Mouse (Mus musculus): Measurements from ENCODE around the gene Scube3. TPM values are rescaled to one million over a fixed set of nuclear protein-coding genes. Genes with fewer than 3 reads are reported as not detected.
A peak's percentile ranks its signal among the peaks of the same experiment; 100 is the strongest.

The Scube3 gene
- polyA plus RNA-seq, 2 experiments = 10.5 to 31.6 TPM

GRCm38 (mm10) chr17:28184971-28185638 lies 43.2 kb downstream of the Scube3 start:
- Histone ChIP-seq H3K36me3 (ENCODE audit: control insufficient read depth, insufficient read depth, low read length) (peaks cover 16% of the 10 kb centered on the region), H3K4me3 (replicated peaks; ENCODE audit: low read length) (no peak overlapping the region), H3K4me2 (replicated peaks; ENCODE audit: low read depth, low read length, severe bottlenecking) (no peak overlapping the region), H3K9ac (ENCODE audit: low read depth, low read length, severe bottlenecking) (no peak overlapping the region), H3K4me1 (ENCODE audit: control insufficient read depth, insufficient read depth, low read length) (0 out of 2 replicates have a peak, but pooled peaks cover 3% of the 10 kb centered on the region), H3K27ac (replicated peaks; ENCODE audit: low read depth, low read length) (no peak overlapping the region), H3K9me3 (ENCODE audit: control insufficient read depth, low read length) (no peaks in the 10 kb centered on the region), H3K27me3 (ENCODE audit: control insufficient read depth, insufficient read depth, low read length) (no peaks in the 10 kb centered on the region)
- DNase-seq (ENCODE audit: low spot score) (peak; percentile 21), ATAC-seq (ENCODE audit: low FRiP score, low read depth) (no peak)
- no peak for TF ChIP-seq POLR2A (IDR thresholded peaks at IDR 0.05; ENCODE audit: borderline replicate concordance, extremely low read depth, insufficient read depth, insufficient read length)
- 70% methylated on average over 7 of the region's 7 CpGs for WGBS

- H3K9me3 ChIP-seq (ENCODE audit: control insufficient read depth, low read length) = no peaks in the 10 kb centered on the region
- H3K27me3 ChIP-seq (ENCODE audit: control insufficient read depth, insufficient read depth, low read length) = no peaks in the 10 kb centered on the region
- H3K4me1 ChIP-seq (ENCODE audit: control insufficient read depth, insufficient read depth, low read length) = 0 out of 2 replicates have a peak, but pooled peaks cover 3% of the 10 kb centered on the region
- TF ChIP-seq POLR2A (IDR thresholded peaks at IDR 0.05; ENCODE audit: borderline replicate concordance, extremely low read depth, insufficient read depth, insufficient read length) = no peak
- no peak overlapping the region for H3K4me3 ChIP-seq (replicated peaks; ENCODE audit: low read length)
- 87% methylated on average over 5 of the region's 5 CpGs for WGBS
- H3K4me2 ChIP-seq (replicated peaks; ENCODE audit: low read depth, low read length, severe bottlenecking) = no peak overlapping the region
- peaks cover 43% of the 10 kb centered on the region for H3K36me3 ChIP-seq (ENCODE audit: control insufficient read depth, insufficient read depth, low read length)
- no peak for ATAC-seq (ENCODE audit: low FRiP score, low read depth)
- H3K9ac ChIP-seq (ENCODE audit: low read depth, low read length, severe bottlenecking) = no peak overlapping the region
- no peak overlapping the region for H3K27ac ChIP-seq (replicated peaks; ENCODE audit: low read depth, low read length)
- no peak for DNase-seq (ENCODE audit: low spot score)
Observed at GRCm38 (mm10) chr17:28188313-28188712, 46.4 kb downstream of the Scube3 start.

- no peak for DNase-seq (ENCODE audit: low spot score)
- no peak for TF ChIP-seq POLR2A (IDR thresholded peaks at IDR 0.05; ENCODE audit: borderline replicate concordance, extremely low read depth, insufficient read depth, insufficient read length)
- Histone ChIP-seq H3K27me3 (ENCODE audit: control insufficient read depth, insufficient read depth, low read length) (no peaks in the 10 kb centered on the region), H3K9ac (ENCODE audit: low read depth, low read length, severe bottlenecking) (no peak overlapping the region), H3K9me3 (ENCODE audit: control insufficient read depth, low read length) (no peaks in the 10 kb centered on the region), H3K36me3 (ENCODE audit: control insufficient read depth, insufficient read depth, low read length) (peaks cover 72% of the 10 kb centered on the region), H3K4me3 (replicated peaks; ENCODE audit: low read length) (no peak overlapping the region), H3K4me1 (ENCODE audit: control insufficient read depth, insufficient read depth, low read length) (no peaks in the 10 kb centered on the region), H3K27ac (replicated peaks; ENCODE audit: low read depth, low read length) (no peak overlapping the region), H3K4me2 (replicated peaks; ENCODE audit: low read depth, low read length, severe bottlenecking) (no peak overlapping the region)
- no peak for ATAC-seq (ENCODE audit: low FRiP score, low read depth)
- WGBS = 70% methylated on average over 1 of the region's 1 CpGs
Observed at GRCm38 (mm10) chr17:28192754-28193153, 50.8 kb downstream of the Scube3 start.

GRCm38 (mm10) chr17:28193559-28193958 lies 51.6 kb downstream of the Scube3 start:
- Histone ChIP-seq H3K27me3 (ENCODE audit: control insufficient read depth, insufficient read depth, low read length) (no peaks in the 10 kb centered on the region), H3K4me1 (ENCODE audit: control insufficient read depth, insufficient read depth, low read length) (no peaks in the 10 kb centered on the region), H3K4me2 (replicated peaks; ENCODE audit: low read depth, low read length, severe bottlenecking) (no peak overlapping the region), H3K9me3 (ENCODE audit: control insufficient read depth, low read length) (no peaks in the 10 kb centered on the region), H3K9ac (ENCODE audit: low read depth, low read length, severe bottlenecking) (no peak overlapping the region), H3K4me3 (replicated peaks; ENCODE audit: low read length) (no peak overlapping the region), H3K36me3 (ENCODE audit: control insufficient read depth, insufficient read depth, low read length) (peaks cover 80% of the 10 kb centered on the region), H3K27ac (replicated peaks; ENCODE audit: low read depth, low read length) (no peak overlapping the region)
- ATAC-seq (ENCODE audit: low FRiP score, low read depth) (no peak), DNase-seq (ENCODE audit: low spot score) (no peak)
- TF ChIP-seq POLR2A (IDR thresholded peaks at IDR 0.05; ENCODE audit: borderline replicate concordance, extremely low read depth, insufficient read depth, insufficient read length) = no peak
- WGBS = 83% methylated on average over 3 of the region's 3 CpGs

- ATAC-seq (ENCODE audit: low FRiP score, low read depth) (no peak), DNase-seq (ENCODE audit: low spot score) (no peak)
- H3K27me3 ChIP-seq (ENCODE audit: control insufficient read depth, insufficient read depth, low read length) = no peaks in the 10 kb centered on the region
- H3K4me3 ChIP-seq (replicated peaks; ENCODE audit: low read length) = no peak overlapping the region
- 90% methylated on average over 10 of the region's 10 CpGs for WGBS
- H3K4me2 ChIP-seq (replicated peaks; ENCODE audit: low read depth, low read length, severe bottlenecking) = no peak overlapping the region
- H3K9me3 ChIP-seq (ENCODE audit: control insufficient read depth, low read length) = no peaks in the 10 kb centered on the region
- no peaks in the 10 kb centered on the region for H3K4me1 ChIP-seq (ENCODE audit: control insufficient read depth, insufficient read depth, low read length)
- no peak overlapping the region for H3K27ac ChIP-seq (replicated peaks; ENCODE audit: low read depth, low read length)
- H3K9ac ChIP-seq (ENCODE audit: low read depth, low read length, severe bottlenecking) = no peak overlapping the region
- peaks cover 80% of the 10 kb centered on the region for H3K36me3 ChIP-seq (ENCODE audit: control insufficient read depth, insufficient read depth, low read length)
- TF ChIP-seq POLR2A (IDR thresholded peaks at IDR 0.05; ENCODE audit: borderline replicate concordance, extremely low read depth, insufficient read depth, insufficient read length) = no peak
Observed at GRCm38 (mm10) chr17:28195033-28195432, 53.1 kb downstream of the Scube3 start.
